Mouse (Mus musculus) heart, embryonic 15.5 days (tissue): ENCODE measurements around the gene Cab39l. TPM values are rescaled to one million over a fixed set of nuclear protein-coding genes. Genes with fewer than 3 reads are reported as not detected.

Source experiments
- ATAC-seq: fragments of 200-750 bp; cut with Nextera tagmentation; replicated peaks from 2 replicates; pipeline ENCODE4 v1.8.0; 2017; ENCODE audit warnings: low read depth, moderate TSS enrichment; ENCODE audit not compliant: insufficient number of reproducible peaks, insufficient read depth, low FRiP score
- H3K27ac ChIP-seq: fragments of 300-500 bp; sonication (generic); 2 replicates; pipeline ENCODE4 v1.5.1; 2015; ENCODE audit warnings: mild to moderate bottlenecking, inconsistent platforms
- H3K27me3 ChIP-seq: fragments of 300-500 bp; sonication (generic); 2 replicates; pipeline ENCODE4 v1.6.1; 2015; ENCODE audit warnings: inconsistent platforms
- H3K36me3 ChIP-seq: fragments of 300-500 bp; sonication (generic); 2 replicates; pipeline ENCODE4 v1.6.1; 2015; ENCODE audit warnings: mild to moderate bottlenecking, inconsistent platforms
- H3K4me1 ChIP-seq: fragments of 300-500 bp; sonication (generic); replicated peaks from 2 replicates; pipeline ENCODE4 v1.6.1; 2015; ENCODE audit warnings: inconsistent platforms
- H3K4me2 ChIP-seq: fragments of 300-500 bp; sonication (generic); 2 replicates; pipeline ENCODE4 v1.6.1; 2015; ENCODE audit warnings: inconsistent platforms, mild to moderate bottlenecking, moderate library complexity
- H3K4me3 ChIP-seq: fragments of 300-500 bp; sonication (generic); 2 replicates; pipeline ENCODE4 v1.5.1; 2015; ENCODE audit warnings: mild to moderate bottlenecking, inconsistent platforms
- H3K9ac ChIP-seq: fragments of 300-500 bp; sonication (generic); 2 replicates; pipeline ENCODE4 v1.6.1; 2015; ENCODE audit warnings: mild to moderate bottlenecking, inconsistent platforms
- H3K9me3 ChIP-seq: fragments of 300-500 bp; sonication (generic); replicated peaks from 2 replicates; pipeline ENCODE4 v1.6.1; 2016; ENCODE audit warnings: inconsistent platforms
- WGBS: fragments of 180-500 bp; shearing (Covaris S2); methylation state at CpG from one replicate; pipeline ENCODE4 v1.1.7; 2015; ENCODE audit warnings: mixed read lengths; 5-methylcytosine and 5-hydroxymethylcytosine counted together
- polyA plus RNA-seq: library from polyadenylated mRNA; unstranded; fragments of >200 nt; fragmentation: Nextera tagmentation; extraction: Ambion mirVana; gene quantifications from 2 replicates; pipeline ENCODE4 v1.2.1, GENCODE M21; 2015

Gene Cab39l
- polyA plus RNA-seq, 1 experiment from 2014 or later = 23.0 TPM

DNA sequence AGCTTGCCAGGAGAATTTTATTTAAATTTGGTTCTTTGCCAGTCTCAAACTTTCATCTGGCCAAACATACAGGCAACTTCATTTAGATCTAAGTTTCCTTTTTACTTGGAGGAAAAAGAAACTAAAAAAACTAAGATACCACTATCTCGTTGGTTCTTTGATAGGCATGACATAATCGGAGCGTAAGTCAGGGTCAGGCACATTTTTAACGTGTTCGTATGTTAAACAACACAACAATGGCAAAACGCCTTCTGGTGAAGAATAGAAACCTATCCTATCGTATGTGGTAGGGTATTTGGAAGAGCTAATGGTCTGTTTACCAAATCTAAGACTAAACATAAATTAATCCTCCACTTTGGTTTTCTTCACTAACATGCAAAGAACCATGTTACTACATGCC is 733 bp upstream of the Cab39l start:
- H3K27me3 ChIP-seq = no peaks in the 10 kb centered on the region
- no peaks in the 10 kb centered on the region for H3K9me3 ChIP-seq
- peaks cover 7% of the 10 kb centered on the region for H3K4me1 ChIP-seq
- peak overlapping the region; percentile 90; the same call in 1 of the 2 replicates for H3K27ac ChIP-seq
- H3K36me3 ChIP-seq = no peaks in the 10 kb centered on the region
- ATAC-seq = no peak
- 7% methylated on average over 7 of the region's 7 CpGs for WGBS
- peak overlapping the region; percentile 71 for H3K4me3 ChIP-seq
- peak overlapping the region; percentile 80 for H3K4me2 ChIP-seq
- peak overlapping the region; percentile 73 for H3K9ac ChIP-seq

GRCm38 (mm10) chr14:59441472-59441805 is 667 bp downstream of the Cab39l start:
- Histone ChIP-seq H3K36me3 (no peaks in the 10 kb centered on the region), H3K9ac (peak overlapping the region; percentile 73), H3K4me1 (peaks cover 7% of the 10 kb centered on the region), H3K4me3 (peak overlapping the region; percentile 71), H3K4me2 (peak overlapping the region; percentile 80), H3K27ac (peak overlapping the region; percentile 90), H3K27me3 (no peaks in the 10 kb centered on the region), H3K9me3 (no peaks in the 10 kb centered on the region)
- 6% methylated on average over 6 of the region's 6 CpGs for WGBS
- no peak for ATAC-seq

DNA sequence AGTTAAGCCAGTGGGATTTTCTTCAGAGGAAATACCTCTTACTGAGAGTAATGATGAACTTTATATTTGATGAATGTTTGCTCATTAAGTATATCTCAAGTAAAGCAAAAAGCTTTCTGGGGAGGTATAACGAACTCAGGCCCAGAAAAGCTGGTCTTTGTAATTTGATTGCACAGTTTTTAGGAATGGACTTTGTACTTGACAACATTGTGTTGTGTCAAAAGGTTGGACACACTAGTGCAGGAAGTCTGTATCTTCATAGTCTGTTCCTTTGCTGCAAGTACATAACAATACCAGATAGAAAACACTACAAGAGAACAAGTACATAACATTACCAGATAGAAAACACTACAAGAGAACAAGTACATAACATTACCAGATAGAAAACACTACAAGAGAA is 4.6 kb downstream of the Cab39l start:
- H3K9me3 ChIP-seq = no peaks in the 10 kb centered on the region
- no peak overlapping the region for H3K4me3 ChIP-seq
- no peak for ATAC-seq
- H3K4me1 ChIP-seq = peaks cover 7% of the 10 kb centered on the region
- H3K4me2 ChIP-seq = no peak overlapping the region
- no peak overlapping the region for H3K9ac ChIP-seq
- 78% methylated on average over 1 of the region's 1 CpGs for WGBS
- no peak overlapping the region for H3K27ac ChIP-seq
- no peaks in the 10 kb centered on the region for H3K27me3 ChIP-seq
- H3K36me3 ChIP-seq = no peaks in the 10 kb centered on the region

DNA sequence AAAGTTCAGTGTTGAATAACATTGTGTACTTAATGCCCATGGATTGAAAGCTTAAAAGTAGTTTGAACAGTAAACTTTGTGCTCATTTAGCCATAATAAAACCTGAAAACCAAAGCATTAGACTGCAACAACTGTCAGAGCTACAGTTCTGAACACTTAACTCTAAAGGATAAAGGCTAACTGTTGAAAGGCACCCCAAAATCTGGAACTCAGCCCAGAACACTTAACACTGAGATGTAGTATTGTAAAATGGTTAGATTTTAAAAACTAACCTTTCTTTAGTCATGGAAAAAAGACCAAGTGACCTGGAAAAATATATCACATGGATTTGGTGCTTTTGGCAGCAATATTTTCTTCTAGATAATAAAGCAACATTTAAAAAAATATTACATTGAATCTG is 7.2 kb downstream of the Cab39l start:
- H3K4me2 ChIP-seq = no peak overlapping the region
- no peaks in the 10 kb centered on the region for H3K9me3 ChIP-seq
- no peaks in the 10 kb centered on the region for H3K27me3 ChIP-seq
- H3K9ac ChIP-seq = no peak overlapping the region
- peaks cover 5% of the 10 kb centered on the region for H3K4me1 ChIP-seq
- H3K36me3 ChIP-seq = no peaks in the 10 kb centered on the region
- H3K27ac ChIP-seq = no peak overlapping the region; the same call in 1 of the 2 replicates
- ATAC-seq = no peak
- H3K4me3 ChIP-seq = no peak overlapping the region

DNA sequence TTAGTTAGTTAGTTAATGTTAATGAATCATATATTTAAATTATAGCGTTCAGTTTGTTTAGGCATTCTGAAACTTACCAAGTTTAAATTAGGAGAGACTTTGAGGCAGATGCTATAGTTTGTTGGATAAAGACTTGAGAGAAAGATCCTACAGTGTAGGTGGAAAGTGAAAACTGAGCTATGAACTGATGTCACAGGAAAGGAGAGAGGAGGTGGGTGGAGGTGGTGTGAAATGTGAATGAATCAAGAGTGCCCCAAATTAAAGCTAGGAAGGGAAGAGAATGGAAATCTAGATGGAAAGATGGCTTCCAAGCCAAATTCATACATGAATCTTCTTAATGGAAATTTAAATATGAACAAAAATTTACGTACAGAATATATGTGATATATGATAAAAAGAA is 25.7 kb downstream of the Cab39l start:
- ATAC-seq = no peak
- WGBS = 88% methylated on average over 2 of the region's 2 CpGs

GRCm38 (mm10) chr14:59467798-59468197 is 27.0 kb downstream of the Cab39l start:
- WGBS = 56% methylated on average over 1 of the region's 1 CpGs
- ATAC-seq = no peak
- no peaks in the 10 kb centered on the region for H3K4me1 ChIP-seq
- H3K4me3 ChIP-seq = no peak overlapping the region
- H3K4me2 ChIP-seq = no peak overlapping the region
- no peak overlapping the region for H3K9ac ChIP-seq
- no peaks in the 10 kb centered on the region for H3K27me3 ChIP-seq
- no peak overlapping the region for H3K27ac ChIP-seq
- no peaks in the 10 kb centered on the region for H3K36me3 ChIP-seq
- no peaks in the 10 kb centered on the region for H3K9me3 ChIP-seq

More for the DNA sequence above, 25.7 kb downstream of the Cab39l start:
- Histone ChIP-seq H3K9me3 (no peaks in the 10 kb centered on the region), H3K9ac (no peak overlapping the region), H3K4me1 (no peaks in the 10 kb centered on the region), H3K27me3 (no peaks in the 10 kb centered on the region), H3K36me3 (no peaks in the 10 kb centered on the region), H3K27ac (no peak overlapping the region), H3K4me2 (no peak overlapping the region), H3K4me3 (no peak overlapping the region)

GRCm38 (mm10) chr14:59470781-59471180 is 30.0 kb downstream of the Cab39l start:
- Histone ChIP-seq H3K9ac (no peak overlapping the region), H3K27me3 (no peaks in the 10 kb centered on the region), H3K9me3 (no peaks in the 10 kb centered on the region), H3K4me3 (no peak overlapping the region), H3K27ac (no peak overlapping the region), H3K4me2 (no peak overlapping the region), H3K4me1 (no peaks in the 10 kb centered on the region), H3K36me3 (no peaks in the 10 kb centered on the region)
- 67% methylated on average over 1 of the region's 1 CpGs for WGBS
- no peak for ATAC-seq

DNA sequence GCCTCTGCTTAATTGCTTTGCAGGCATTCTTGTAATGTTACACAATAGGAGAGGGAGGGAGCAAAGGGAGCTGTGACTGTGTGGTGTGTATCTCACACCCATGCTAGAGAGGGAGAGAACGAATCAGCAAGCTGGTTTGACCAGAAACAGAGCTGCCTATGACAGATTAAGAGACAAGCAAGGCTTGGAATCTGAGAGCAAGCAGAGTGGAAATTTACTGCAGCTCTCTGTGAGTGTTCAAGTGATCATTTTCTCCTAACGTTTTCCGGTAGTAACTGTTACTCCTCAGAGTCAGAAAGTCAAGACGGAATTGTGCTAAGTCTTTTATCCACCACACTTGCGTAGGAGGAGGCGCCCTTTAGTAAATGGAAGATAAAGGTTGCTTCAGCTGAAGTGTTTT is 37.9 kb downstream of the Cab39l start:
- WGBS = 18% methylated on average over 6 of the region's 6 CpGs
- Histone ChIP-seq H3K27me3 (no peaks in the 10 kb centered on the region), H3K9ac (no peak overlapping the region), H3K4me3 (peak overlapping the region; percentile 27; the same call in 1 of the 2 replicates), H3K27ac (peak overlapping the region; percentile 57), H3K9me3 (no peaks in the 10 kb centered on the region), H3K4me2 (peak overlapping the region; percentile 41), H3K36me3 (no peaks in the 10 kb centered on the region), H3K4me1 (peaks cover 5% of the 10 kb centered on the region; the same call in 1 of the 2 replicates)
- ATAC-seq = peak; percentile 76; the same call in 1 of the 2 replicates

- no peaks in the 10 kb centered on the region for H3K9me3 ChIP-seq
- H3K4me1 ChIP-seq = no peaks in the 10 kb centered on the region
- H3K4me3 ChIP-seq = no peak overlapping the region
- no peaks in the 10 kb centered on the region for H3K36me3 ChIP-seq
- no peak for ATAC-seq
- no peaks in the 10 kb centered on the region for H3K27me3 ChIP-seq
- no peak overlapping the region for H3K27ac ChIP-seq
- 81% methylated on average over 4 of the region's 4 CpGs for WGBS
- H3K4me2 ChIP-seq = no peak overlapping the region
- H3K9ac ChIP-seq = no peak overlapping the region
Measured at GRCm38 (mm10) chr14:59485247-59485810, 44.6 kb downstream of the Cab39l start.

- H3K27ac ChIP-seq = no peak overlapping the region
- H3K4me3 ChIP-seq = no peak overlapping the region
- H3K9me3 ChIP-seq = no peaks in the 10 kb centered on the region
- H3K4me1 ChIP-seq = no peaks in the 10 kb centered on the region
- 79% methylated on average over 4 of the region's 4 CpGs for WGBS
- no peak for ATAC-seq
- no peak overlapping the region for H3K9ac ChIP-seq
- H3K36me3 ChIP-seq = no peaks in the 10 kb centered on the region
- no peak overlapping the region for H3K4me2 ChIP-seq
- H3K27me3 ChIP-seq = no peaks in the 10 kb centered on the region
Measured at GRCm38 (mm10) chr14:59492376-59492775, 51.6 kb downstream of the Cab39l start.

DNA sequence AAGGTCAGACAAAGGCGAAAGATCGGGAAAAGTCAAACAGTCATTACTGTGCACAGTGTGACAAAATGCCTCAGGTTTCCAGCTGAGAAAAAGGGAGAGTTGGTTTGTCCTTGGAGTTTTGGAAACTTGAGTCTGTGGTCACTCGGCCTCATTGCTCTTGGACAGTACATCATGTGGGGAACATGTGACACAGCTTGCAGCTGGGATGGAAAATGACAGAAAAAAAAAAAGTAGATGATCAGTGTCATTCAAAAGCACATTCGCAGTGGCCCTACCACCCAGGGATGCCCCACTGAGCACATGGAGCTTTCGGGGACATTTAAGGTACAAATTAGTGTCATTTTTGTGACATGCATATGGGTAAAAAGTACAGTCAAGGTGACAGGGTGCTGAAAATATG is 57.2 kb downstream of the Cab39l start:
- Histone ChIP-seq H3K9me3 (no peaks in the 10 kb centered on the region), H3K27me3 (no peaks in the 10 kb centered on the region), H3K9ac (no peak overlapping the region), H3K4me1 (no peaks in the 10 kb centered on the region), H3K4me3 (no peak overlapping the region), H3K27ac (no peak overlapping the region), H3K4me2 (no peak overlapping the region), H3K36me3 (no peaks in the 10 kb centered on the region)
- WGBS = 89% methylated on average over 5 of the region's 5 CpGs
- no peak for ATAC-seq

DNA sequence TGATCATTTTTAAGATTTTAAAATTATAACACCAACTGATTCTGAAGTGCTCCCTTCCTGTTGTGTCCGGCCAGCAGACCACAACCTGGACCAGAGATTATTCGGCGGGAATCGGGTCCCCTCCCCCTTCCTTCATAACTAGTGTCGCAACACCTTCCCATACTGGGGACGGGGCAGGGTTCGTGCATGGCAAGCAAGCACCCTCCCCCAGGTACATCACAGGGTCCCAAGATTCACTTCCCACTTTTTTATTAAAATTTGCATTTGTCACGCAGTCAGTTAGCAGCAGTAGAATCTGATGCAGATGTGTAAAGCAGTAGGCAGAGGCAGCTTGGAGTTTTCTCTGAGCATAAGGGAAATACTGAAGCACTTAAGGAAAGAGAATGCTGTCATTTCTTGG is 64.1 kb downstream of the Cab39l start:
- Histone ChIP-seq H3K4me3 (no peak overlapping the region), H3K9ac (no peak overlapping the region), H3K36me3 (no peaks in the 10 kb centered on the region), H3K27ac (no peak overlapping the region), H3K4me2 (no peak overlapping the region), H3K4me1 (no peaks in the 10 kb centered on the region), H3K27me3 (no peaks in the 10 kb centered on the region), H3K9me3 (no peaks in the 10 kb centered on the region)
- WGBS = 88% methylated on average over 8 of the region's 8 CpGs
- ATAC-seq = no peak
